Mouse (Mus musculus): ENCODE results near the gene Cwc25.
"Not testable (repeated sequence)": the region's sequence is repeated elsewhere in the genome, so short reads cannot be mapped to it uniquely, and the experiment has no call there.

Gene Cwc25

DNA sequence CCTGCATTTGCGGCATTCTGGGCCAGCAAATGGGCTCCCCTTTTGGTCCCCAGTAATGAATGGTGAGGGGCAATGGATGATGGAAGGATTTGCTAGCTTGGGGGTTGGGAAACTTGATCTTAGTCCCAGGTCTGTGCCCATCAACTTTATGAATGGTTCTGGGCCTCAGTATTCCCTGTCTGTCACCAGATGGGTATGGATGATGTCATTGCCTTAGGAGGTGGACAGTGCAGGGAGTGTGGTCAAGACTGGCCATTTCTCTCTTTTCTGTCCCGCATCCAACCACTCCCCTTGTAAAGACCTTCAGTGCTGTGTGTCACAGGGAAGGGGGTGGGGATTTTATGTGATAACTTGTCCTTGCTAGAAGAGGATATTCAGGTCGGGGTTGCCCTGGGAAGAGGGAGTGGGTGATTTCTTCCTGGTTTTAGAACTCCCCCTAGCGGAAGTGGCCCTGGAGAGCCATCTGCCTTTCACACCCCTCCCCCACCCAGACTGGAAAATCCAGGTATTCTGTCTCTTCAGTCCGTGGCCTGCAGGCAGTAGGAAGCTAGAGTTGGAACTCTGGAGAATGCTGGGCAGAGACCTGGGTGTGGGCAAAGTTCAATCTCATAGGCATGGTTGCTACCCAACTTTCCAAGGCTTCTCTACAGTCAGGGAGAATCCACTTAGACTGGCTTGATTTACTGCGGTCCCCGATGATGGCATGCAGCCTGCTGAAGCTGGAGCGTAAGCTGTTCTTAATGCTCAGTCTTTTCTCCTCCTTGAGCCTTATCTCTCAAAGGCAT is 35.2 kb upstream of the Cwc25 start:
- no peak for DNase-seq (ENCODE audit: low spot score)

DNA sequence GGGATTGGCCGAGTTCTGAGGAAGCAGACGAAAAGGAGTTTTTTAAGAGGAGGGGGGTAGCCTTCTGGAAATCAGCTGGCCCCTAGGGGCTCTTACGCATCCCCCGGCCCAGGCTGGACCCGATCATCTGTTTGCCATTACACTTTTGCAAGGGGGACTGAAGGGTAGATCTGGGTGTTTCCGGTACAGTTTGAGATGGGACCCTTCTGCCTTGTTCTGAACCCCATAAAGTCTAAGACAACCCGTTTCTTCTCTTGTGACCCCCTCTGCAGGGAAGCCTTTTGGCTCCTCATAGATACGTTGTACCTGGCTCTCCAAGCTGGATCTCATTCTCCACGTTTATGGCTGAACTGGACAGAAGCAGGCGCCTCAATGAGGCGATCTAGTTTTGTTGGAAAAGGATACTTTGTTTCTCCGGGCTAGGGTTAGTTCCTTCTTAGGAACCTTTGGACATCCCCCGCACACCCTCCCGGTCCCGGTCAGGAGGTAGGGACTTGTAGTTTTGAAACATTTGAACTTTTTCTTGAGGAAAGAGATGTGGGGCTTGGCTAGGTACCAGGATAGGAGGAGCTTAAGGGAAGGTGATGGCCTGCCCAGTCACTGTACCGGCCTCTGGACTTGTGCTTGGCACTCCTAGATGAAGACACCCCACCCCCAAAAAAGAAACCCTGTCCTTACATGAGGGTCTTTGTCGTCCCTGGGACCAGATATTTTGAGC is 34.5 kb upstream of the Cwc25 start:
- DNase-seq (ENCODE audit: low spot score) = no peak

DNA sequence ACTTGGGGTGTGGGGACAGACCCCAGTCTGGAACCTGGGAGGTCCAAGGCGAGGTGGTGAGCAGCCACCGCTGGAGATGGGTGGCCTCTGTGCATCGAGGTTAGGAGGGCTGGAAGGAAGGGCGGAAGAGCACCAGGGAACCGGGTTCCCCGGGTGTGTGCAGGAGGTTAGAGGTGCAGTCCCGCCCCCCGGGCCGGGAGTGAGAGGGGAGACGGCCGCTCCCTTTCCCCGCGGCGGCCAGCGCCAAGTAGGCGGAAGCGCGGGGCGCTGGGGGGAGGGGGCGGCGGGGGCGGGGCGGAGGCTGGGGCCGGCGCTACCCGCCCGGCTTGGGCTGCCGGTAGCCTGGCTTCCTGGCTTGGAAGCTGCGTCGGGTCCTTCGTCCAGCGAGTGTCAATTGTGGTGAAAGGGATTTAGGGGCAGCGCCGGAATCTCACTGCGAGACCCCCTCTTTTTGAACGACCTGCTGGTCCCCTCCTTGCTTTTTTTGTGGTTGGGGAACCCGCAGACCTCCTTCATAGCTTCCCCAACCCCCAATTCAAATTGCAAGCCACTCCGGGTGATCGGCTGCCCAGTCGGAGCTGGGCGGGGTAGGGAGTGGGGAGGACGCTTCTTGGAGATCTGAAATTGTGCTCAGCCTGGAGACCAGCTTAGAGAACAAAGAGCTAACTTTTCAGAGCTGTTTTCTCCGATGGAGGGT is 33.8 kb upstream of the Cwc25 start:
- peak; percentile 76 for DNase-seq (ENCODE audit: low spot score)

DNA sequence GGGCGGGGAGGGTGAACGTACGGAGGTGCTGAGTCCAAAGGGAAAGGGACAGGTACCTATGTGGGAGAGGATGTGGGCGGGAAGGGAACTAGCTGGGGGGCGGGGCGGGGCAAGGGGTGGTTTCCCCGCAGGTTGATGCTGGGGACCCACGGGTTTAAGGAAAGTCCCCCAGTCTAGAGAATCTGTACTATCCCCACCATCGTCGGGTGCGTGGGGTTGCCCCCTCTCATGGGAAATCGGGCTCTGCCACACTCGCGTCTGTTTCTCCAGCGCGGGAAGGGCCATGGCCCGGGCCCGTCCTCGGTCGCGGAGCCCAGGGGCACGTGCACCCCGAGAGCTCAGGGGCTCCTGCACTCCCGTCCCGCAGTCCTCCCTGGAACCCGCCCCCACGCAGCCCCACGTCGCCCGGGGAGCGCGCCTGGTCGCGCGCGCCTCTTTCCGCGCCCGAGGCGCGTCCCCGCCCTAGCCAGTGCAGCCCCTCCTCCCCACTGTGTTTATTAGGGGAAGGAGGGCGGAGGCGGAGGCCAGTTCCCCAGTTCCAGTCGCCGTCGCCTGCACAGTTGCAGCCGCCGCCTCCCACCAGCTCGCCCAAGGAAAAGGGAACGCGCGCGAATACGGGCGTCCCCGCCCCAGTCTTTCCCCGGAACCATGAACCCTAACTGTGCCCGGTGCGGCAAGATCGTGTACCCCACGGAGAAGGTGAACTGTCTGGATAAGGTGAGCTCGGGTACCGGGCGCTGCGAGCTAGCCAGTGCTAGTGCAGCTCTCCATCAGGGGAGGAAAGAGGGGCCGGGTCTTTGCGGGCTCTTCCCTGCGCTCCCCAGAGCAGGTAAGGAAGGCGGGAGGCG is 33.0 kb upstream of the Cwc25 start:
- peak; percentile 81 for DNase-seq (ENCODE audit: low spot score)

DNA sequence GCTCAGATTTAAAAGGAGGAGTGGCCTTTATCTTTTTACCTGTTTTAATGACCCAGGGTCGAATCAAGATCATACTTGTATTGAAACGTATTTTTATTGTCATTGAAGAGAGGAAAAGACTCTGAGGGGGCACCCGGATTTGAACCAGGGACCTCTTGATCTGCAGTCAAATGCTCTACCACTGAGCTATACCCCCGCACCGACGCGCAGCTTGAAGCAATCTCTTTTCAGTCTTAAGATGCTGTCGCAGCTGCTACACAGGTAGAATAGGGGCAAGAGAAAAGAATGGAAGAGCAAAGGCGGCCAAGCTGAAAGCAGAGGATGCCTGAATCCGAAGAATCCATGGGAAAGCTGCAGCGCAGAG is 32.4 kb upstream of the Cwc25 start, which contains the start of gene Lasp1:
Lasp1 (plus strand) TSS at position 219 of the 364 bp plus-strand sequence.
- DNase-seq (ENCODE audit: low spot score) = peak; percentile 73

DNA sequence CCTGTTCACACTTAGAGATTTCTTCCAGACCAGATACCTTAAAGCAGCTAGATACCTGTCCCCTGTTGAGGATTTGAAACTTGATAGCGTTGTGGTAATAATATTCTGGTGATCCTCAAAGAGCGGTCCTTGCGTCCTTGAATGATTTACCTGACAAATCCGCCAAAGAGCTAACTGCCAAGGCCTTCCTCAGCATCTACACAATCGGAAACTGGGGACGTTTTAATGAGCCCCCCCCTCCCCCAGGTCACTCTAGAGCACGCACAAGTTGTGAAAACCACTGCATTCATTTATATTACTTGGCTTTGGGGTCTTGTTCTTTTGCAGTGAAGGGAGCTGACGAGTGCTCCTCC is 31.7 kb upstream of the Cwc25 start:
- DNase-seq (ENCODE audit: low spot score) = no peak

DNA sequence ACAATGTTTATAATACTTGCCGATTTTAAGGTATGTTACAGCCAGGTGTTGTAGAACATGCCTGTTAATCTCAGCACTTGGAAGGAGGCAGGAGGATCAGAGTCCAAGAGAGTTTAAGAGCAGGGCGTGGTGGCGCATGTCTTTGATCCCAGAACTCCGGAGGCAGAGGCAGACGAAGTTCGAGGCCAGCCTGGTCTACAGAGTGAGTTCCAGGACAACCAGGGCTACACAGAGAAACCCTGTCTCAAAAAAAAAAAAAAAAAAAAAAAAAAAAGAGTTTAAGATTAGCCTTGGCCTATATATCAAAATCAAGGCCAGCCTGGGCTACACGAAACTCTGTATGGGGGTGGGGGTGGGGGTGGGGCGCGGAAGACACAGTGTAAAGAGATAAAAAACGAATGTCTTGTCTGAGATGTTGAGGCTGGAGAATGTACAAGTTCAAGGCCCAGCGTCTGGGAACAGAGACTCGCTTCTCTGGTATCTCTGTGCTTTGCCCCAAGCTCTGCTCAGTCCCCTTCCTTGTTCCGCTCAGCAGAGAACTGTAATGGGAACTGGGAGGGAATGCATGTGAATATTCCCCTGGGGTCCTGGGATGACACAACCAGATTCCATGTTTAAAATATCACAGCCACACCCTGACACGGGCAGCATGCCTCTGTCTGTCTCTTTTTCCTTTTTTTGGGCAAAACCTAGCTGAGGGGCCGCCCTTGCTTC is 31.2 kb upstream of the Cwc25 start:
- no peak for DNase-seq (ENCODE audit: low spot score)

DNA sequence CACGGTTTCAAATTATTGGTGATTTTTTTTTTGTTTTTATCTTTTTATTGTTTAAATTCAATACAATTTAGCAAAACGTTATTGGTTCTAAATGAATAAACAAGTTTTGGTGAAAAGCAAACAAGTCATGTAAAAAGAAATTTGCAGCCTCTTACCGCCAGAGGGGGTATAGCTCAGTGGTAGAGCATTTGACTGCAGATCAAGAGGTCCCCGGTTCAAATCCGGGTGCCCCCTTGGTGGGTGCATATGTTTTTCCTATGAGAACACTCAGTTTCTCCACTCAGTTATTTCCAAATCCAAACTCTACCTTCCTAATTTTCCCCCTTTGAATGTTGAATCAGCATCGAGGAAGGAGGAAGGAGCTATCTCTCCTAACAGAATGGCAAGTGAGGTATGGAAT is 30.6 kb upstream of the Cwc25 start:
- DNase-seq (ENCODE audit: low spot score) = no peak

DNA sequence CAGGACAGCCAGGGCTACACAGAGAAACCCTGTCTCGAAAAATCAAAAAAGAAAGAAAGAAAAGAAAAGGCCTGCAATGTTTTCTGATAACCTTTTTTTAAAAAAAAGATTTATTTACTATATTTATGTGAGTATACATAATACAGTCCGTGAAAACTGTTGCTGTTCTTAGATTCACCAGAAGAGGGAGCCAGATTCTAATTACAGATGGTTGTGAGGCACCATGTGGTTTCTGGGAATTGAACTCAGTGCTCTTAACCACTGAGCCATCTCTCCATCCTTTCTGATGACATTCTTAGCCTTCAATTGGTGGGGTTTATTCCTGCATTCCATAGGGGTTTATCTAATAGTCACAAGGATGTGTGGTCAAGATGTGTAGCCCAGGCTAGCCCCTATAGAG is 26.8 kb upstream of the Cwc25 start:
- DNase-seq (ENCODE audit: low spot score) = no peak

DNA sequence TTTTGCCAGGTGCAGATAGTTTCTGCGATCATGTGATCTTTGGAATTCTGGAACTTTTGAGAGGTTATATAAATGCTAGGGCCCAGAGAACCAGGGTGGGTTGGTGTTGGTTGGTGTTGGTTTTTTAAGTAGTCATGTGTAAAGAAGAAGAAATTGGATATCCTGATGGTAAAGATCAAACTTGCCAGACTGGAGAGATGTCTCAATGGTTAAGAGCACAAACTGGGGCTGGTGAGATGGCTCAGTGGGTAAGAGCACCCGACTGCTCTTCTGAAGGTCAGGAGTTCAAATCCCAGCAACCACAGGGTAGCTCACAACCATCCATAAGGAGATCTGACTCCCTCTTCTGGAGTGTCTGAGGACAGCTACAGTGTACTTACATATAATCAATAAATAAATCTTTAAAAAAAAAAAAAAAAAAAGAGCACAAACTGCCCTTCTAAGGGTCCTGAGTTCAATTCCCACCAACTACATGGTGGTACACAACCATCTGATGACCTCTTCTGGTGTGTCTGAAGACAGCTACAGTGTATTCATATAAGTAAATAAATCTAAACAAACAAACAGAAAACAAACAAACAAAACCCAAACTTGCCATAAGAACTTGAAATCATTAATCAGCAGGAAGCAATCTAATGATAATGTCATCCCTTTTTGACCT is 24.6 kb upstream of the Cwc25 start:
- DNase-seq (ENCODE audit: low spot score) = not testable (repeated sequence)

DNA sequence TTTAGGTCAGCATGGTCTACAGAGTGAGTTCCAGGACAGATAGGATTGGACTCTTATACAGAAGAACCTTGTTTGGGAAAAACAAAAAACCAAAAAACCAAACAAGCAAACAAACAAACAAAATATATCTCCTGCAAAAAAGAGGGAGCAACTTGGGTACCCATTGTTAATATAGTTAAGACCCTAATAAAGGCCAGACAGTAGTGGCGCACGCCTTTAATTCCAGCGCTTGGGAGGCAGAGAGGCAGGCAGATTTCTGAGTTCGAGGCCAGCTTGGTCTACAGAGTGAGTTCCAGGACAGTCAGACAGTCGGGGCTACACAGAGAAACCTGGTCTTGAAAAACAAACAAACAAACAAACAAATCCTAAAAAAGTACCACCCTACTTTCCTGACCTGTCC is 23.4 kb upstream of the Cwc25 start:
- DNase-seq (ENCODE audit: low spot score) = no peak

DNA sequence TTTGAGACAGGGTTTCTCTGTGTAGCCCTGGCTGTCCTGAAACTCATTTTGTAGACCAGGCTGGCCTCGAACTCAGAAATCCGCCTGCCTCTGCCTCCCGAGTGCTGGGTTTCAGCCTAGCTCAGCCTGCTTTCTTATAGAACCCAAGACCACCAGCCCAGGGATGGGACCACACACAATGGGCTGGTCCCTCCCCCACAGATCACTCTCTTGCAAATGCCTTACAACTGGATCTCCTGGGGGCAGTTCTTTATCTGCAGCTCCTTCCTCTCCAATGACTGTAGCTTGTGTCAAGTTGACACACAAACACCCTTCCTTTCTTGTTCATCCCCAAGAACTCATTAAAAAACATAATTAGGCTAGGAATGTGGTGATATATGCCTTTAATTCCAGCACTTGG is 21.6 kb upstream of the Cwc25 start:
- DNase-seq (ENCODE audit: low spot score) = no peak

DNA sequence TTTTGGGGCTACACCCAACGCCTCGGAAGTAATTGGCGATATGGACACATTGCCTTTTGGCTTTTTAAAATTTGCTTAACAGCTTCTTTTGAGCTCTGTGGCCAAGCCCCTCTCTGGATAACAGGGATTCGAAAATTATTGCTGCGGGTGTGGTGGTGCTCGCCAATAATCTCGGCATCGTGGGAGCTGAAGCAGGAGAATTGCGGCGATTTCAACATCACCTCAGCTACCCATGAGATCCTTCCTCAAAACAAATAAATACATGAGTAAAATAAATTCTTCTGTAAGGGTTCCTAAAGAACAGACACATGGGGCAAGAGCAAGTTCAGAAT is 16.2 kb upstream of the Cwc25 start:
- no peak for DNase-seq (ENCODE audit: low spot score)

DNA sequence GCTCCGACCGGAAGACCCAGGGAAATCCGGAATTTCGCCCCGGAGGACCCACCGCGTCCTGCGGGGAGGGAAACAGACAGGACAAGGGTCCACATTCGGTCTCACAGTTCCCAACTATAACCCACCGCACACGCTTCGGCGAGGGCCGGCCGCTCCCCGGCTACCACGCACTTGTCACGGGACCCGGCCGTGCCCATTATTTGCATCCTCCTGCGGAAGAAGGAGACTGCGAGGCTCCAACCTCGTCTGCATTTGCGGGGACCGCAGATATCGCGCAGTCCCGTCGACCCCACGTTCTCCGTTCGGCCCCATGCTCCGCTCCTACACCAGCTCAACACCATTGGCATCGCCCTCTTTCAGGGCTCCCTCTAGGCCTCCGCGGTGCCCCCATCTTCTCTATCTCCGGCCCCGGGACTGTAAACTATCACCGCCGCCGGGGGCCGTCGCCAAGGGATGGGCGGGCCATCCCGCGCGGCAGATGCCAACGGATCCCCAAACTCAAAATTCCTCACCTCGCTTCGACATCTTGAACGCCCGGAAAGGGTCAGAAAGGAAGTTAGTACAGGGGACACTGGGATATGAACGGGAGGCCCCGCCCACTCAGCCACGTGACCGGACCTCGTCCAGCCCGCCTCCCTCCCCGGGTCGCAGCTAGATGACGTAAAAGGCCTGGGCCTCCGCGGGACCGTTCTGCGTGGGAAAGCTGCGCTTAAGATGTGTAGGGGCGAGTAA is 15.6 kb upstream of the Cwc25 start, which contains the start of gene Rpl23:
Rpl23 (minus strand) TSS at position 606 of the 732 bp plus-strand sequence.
- peak; percentile 97 for DNase-seq (ENCODE audit: low spot score)

DNA sequence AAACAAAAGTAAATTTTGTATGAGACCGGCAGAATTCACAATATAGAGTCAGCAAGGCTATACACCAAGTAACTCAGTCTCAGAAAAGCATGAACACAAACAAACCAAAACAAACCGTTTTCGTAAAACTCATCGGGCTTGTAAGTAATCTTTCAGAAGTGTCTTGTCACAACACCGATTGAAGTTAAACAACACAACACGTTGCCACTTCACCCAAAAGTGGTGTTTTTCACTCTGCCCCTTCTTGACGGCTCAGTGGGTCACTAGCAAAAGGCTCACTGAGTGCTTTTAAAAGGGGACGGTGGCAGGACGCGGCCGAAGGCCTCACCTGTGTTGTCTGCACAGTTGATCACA is 15.1 kb upstream of the Cwc25 start:
- DNase-seq (ENCODE audit: low spot score) = no peak

DNA sequence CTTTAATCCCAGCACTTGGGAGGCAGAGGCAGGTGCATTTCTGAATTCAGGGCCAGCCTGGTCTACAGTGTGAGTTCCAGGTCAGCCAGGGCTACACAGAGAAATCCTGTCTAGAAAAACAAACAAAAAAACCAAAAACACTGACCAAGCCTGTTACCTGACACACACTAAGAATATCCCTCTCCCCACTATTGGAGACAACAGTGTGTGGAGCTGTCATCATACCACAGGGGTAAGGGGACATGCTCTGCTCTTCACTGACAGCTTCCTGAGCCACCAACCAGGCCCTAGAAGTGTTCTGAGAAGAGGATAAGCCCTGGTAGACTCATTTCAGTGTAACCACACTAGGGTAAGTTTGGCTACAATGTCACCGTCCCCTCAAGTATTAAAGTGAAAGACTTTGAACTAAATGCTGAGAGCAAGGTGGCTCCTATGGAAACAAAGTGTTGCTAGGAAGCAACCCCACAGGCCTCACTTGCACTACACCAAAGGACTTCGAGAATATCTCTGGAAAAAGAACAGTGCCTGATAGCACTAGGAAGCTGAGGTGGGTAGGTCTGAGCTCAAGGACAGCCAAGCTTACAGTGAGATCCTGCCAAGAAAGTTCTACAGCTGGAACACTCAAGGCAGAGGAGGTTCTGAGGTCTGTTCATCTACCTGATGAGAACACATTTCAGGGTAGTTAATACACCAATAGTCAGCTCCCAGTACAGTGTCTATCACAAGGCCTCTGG is 13.8 kb upstream of the Cwc25 start:
- DNase-seq (ENCODE audit: low spot score) = no peak

DNA sequence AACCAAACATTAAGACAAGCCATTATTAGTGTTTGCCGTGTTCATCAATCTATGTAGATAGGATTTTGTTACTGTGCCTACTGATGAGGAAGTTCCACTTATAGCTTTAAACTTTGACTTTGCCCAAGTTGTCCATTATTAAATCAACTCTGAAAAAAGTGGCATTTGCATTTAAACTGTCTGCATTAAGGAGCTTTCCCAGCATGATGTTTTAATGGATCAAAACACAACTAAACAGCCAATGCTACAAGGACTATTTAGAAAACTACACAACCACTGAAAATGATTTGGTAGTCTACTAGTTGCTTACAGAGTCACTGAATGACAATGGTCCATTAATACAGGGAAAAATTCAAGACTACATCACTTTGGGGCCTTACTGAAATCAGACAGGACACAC is 12.6 kb upstream of the Cwc25 start:
- no peak for DNase-seq (ENCODE audit: low spot score)

DNA sequence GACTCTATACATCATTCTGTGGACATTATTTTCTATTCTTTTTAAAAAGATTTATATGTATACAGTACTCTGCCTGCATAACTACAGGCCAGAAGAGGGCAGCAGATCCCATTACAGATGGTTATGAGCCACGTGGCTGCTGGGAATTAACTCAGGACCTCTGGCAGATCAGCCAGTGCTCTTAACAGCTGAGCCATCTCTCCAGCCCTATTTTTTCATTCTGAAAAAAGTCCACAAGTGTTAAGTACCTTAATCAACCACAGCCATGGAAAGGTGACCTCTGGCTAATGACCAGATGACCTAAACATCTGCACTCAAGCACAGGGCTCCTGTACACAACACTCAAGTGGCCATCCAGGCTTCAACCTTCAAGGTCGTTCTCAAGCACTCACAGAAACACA is 10.8 kb upstream of the Cwc25 start:
- no peak for DNase-seq (ENCODE audit: low spot score)

DNA sequence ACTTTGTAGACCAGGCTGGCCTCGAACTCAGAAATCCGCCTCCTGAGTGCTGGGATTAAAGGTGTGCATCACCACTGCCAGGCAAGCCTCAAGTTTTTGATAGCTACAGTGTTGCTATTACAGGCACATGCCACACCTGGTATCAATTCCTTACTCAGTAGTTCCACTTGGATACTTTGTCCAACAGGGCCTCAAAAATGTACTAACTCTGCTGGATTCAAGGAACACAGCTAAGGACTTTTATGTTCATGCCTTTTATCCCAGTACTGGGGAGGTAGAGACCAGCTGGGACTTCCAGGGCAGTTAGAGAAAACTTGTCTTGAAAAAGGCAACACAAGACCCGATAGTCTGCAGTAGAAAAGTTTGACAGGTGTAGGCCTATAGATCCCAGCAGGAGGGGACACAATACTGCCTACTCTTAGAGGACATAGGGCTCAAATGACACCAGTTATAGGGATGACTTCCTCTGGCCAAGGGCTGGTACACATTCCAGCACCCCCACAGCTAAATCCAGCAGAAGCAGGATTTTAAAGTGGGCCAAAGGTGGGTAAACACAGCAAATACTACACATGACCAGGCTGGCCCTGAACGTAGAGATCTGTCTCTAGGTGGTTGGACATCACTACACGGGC is 10.3 kb upstream of the Cwc25 start:
- DNase-seq (ENCODE audit: low spot score) = no peak
